Mouse (Mus musculus) forebrain, postnatal 0 days (tissue): ENCODE measurements around the gene Phlpp1. TPM values are rescaled to one million over a fixed set of nuclear protein-coding genes. Genes with fewer than 3 reads are reported as not detected.
"Not testable (repeated sequence)": the region's sequence is repeated elsewhere in the genome, so short reads cannot be mapped to it uniquely, and the experiment has no call there.

Source experiments
- ATAC-seq: fragments of 200-750 bp; cut with Nextera tagmentation; 2 replicates; pipeline ENCODE4 v1.8.0; 2017; ENCODE audit warnings: mild to moderate bottlenecking, moderate library complexity
- DNase-seq: peaks from one replicate; pipeline ENCODE4 v3.0.0-alpha.2; 2015
- H3K27ac ChIP-seq: fragments of 300-500 bp; sonication (generic); 2 replicates; pipeline ENCODE4 v1.5.1; 2014; ENCODE audit warnings: low read depth, mild to moderate bottlenecking, antibody characterized with exemption, low read length, moderate library complexity, mixed read lengths
- H3K27me3 ChIP-seq: fragments of 300-500 bp; sonication (generic); 2 replicates; pipeline ENCODE4 v1.6.1; 2014; ENCODE audit warnings: mild to moderate bottlenecking, low read length, mixed read lengths; ENCODE audit not compliant: insufficient read depth
- H3K36me3 ChIP-seq: fragments of 300-500 bp; sonication (generic); 2 replicates; pipeline ENCODE4 v1.6.1; 2014; ENCODE audit warnings: mild to moderate bottlenecking, moderate library complexity; ENCODE audit not compliant: insufficient read depth
- H3K4me1 ChIP-seq: fragments of 300-500 bp; sonication (generic); 2 replicates; pipeline ENCODE4 v1.6.1; 2014; ENCODE audit warnings: antibody characterized with exemption; ENCODE audit not compliant: insufficient read depth
- H3K4me2 ChIP-seq: fragments of 300-500 bp; sonication (generic); 2 replicates; pipeline ENCODE4 v1.6.1; 2014; ENCODE audit warnings: low read depth, mild to moderate bottlenecking, moderate library complexity
- H3K4me3 ChIP-seq: fragments of 300-500 bp; sonication (generic); 2 replicates; pipeline ENCODE4 v1.5.1; 2014; ENCODE audit warnings: low read depth, low read length, mixed read lengths
- H3K9ac ChIP-seq: fragments of 300-500 bp; sonication (generic); 2 replicates; pipeline ENCODE4 v1.6.1; 2014; ENCODE audit warnings: mild to moderate bottlenecking
- H3K9me3 ChIP-seq: fragments of 300-500 bp; sonication (generic); 2 replicates; pipeline ENCODE4 v1.6.1; 2016; ENCODE audit warnings: low read length
- CTCF ChIP-seq: sonication (generic); IDR thresholded peaks from 2 replicates; pipeline ENCODE4 v1.5.1; 2016; ENCODE audit warnings: antibody characterized with exemption, control low read depth, low read depth
- WGBS: fragments of 180-500 bp; shearing (Covaris S2); extraction: QIAGEN DNeasy Blood & Tissue Kit; methylation state at CpG from one replicate; pipeline ENCODE4 v1.1.7; 2014; 5-methylcytosine and 5-hydroxymethylcytosine counted together
- polyA plus RNA-seq: library from polyadenylated mRNA; unstranded; fragments of >200 nt; fragmentation: Nextera tagmentation; extraction: Ambion mirVana; gene quantifications from 2 replicates; pipeline ENCODE4 v1.2.1, GENCODE M21; 2015
- total RNA-seq: library from RNA; depleted of rRNA; stranded (reverse); fragments of >200 nt; gene quantifications from 2 replicates; pipeline ENCODE4 v1.2.3, GENCODE M21; 2014

The Phlpp1 gene
- total and polyA plus RNA-seq, 2 experiments from 2014 or later: 5.1 to 32.5 TPM

DNA sequence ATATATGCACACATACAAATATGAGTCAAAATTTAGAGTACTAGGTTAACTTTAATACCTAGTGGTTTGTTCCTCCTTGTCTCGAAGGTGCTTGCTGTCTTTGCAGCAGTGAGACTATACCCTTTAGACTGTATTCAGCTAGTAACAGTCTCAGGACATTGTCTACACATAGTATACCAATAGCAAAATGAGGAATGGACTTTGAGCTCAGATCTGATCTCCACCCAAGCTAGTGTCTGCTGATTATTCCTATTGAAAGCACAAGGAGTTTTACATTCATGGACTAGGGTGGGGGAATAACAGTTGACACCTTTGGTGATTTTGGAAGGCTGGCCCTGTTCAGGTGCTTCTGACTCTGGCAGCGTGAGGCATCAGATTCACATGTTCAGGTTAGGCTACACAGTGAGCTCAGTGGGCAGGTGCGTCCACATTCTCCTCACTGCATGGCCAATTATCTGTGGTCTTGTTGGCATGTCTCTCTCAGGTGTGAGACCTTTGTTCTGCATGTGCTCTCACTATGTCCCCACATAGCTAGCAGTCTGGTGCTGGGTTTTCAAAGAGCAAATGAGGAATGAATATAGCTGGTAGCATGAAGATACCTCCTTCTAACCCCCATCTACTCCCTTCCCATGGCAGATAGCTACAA is 138.0 kb downstream of the Phlpp1 start:
- H3K9ac ChIP-seq: no peak overlapping the region
- no peaks in the 10 kb centered on the region for H3K4me1 ChIP-seq
- no peaks in the 10 kb centered on the region for H3K36me3 ChIP-seq
- DNase-seq: no peak
- no peak overlapping the region for H3K27ac ChIP-seq
- no peak overlapping the region for H3K4me3 ChIP-seq
- no peaks in the 10 kb centered on the region for H3K27me3 ChIP-seq
- no peaks in the 10 kb centered on the region for H3K9me3 ChIP-seq
- H3K4me2 ChIP-seq: no peak overlapping the region
- no peak for ATAC-seq
- no peak for TF ChIP-seq CTCF
- WGBS: 94% methylated on average over 3 of the region's 3 CpGs

DNA sequence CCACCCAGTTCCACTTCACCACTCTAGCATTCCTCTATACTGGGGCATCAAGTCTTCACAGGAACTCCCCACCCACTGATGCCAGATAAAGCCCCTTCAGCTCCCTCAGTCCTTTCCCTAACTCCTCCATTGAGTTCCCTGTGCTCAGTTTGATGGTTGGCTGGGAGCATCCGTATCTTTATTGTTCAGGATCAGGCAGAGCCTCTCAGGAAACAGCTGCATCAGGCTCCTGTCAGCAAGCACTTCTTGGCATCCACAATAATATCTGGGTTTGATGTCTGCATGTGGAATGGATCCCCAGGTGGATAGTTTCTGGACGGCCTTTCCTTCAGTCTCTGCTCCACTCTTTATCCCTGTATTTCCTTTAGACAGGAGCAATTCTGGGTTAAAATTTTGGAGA is 138.7 kb downstream of the Phlpp1 start:
- H3K27ac ChIP-seq: no peak overlapping the region
- no peaks in the 10 kb centered on the region for H3K27me3 ChIP-seq
- ATAC-seq (no peak), DNase-seq (no peak)
- H3K4me2 ChIP-seq: no peak overlapping the region
- H3K36me3 ChIP-seq: no peaks in the 10 kb centered on the region
- 69% methylated on average over 2 of the region's 2 CpGs for WGBS
- no peak overlapping the region for H3K9ac ChIP-seq
- H3K4me1 ChIP-seq: no peaks in the 10 kb centered on the region
- no peaks in the 10 kb centered on the region for H3K9me3 ChIP-seq
- no peak overlapping the region for H3K4me3 ChIP-seq
- TF ChIP-seq CTCF: no peak

DNA sequence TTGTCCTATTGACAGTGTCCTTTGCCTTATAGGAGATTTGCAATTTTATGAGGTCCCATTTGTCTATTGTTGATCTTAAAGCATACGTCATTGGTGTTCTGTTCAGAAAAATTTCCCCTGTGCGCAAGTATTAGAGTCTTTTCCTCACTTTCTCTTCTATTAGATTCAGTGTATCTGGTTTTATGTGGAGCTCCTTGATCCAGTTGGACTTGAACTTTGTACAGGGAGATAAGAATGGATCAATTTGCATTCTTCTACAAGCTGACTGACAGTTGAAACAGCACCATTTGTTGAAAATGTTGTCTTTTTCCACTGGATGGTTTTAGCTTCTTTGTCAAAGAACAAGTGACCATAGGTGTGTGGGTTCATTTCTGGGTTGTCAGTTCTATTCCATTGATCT is 140.3 kb downstream of the Phlpp1 start:
- ATAC-seq, H3K27ac ChIP-seq, H3K9ac ChIP-seq, H3K4me3 ChIP-seq, H3K36me3 ChIP-seq, H3K9me3 ChIP-seq, H3K4me1 ChIP-seq, DNase-seq, H3K4me2 ChIP-seq, H3K27me3 ChIP-seq: not testable (repeated sequence)
- WGBS: 93% methylated on average over 2 of the region's 2 CpGs

DNA sequence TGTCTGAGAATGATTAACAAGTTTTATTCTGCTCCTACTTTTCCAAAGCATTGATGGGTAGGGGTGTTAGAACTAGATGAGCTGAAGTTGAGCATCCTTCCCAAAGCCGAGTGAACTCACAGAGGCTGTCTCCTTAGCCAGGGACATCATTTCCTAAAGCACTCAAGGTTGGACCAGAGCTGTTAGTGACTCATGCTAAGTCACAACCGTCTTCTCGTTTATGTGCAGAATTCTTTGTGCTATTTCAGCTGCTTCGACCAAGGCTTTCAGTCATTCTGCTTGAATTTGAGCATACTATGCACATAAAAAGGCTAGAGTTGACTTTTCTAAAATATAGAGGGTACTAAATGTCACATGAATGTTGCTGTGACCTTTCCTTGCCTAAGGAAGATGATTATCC is 142.9 kb downstream of the Phlpp1 start:
- H3K9ac ChIP-seq: no peak overlapping the region
- H3K9me3 ChIP-seq: no peaks in the 10 kb centered on the region
- ATAC-seq: no peak
- H3K4me1 ChIP-seq: 0 out of 2 replicates have a peak, but pooled peaks cover 6% of the 10 kb centered on the region
- H3K27ac ChIP-seq: no peak overlapping the region
- no peaks in the 10 kb centered on the region for H3K36me3 ChIP-seq
- no peak for TF ChIP-seq CTCF
- H3K4me2 ChIP-seq: no peak overlapping the region
- H3K27me3 ChIP-seq: no peaks in the 10 kb centered on the region
- no peak for DNase-seq
- 82% methylated on average over 4 of the region's 4 CpGs for WGBS
- H3K4me3 ChIP-seq: no peak overlapping the region

DNA sequence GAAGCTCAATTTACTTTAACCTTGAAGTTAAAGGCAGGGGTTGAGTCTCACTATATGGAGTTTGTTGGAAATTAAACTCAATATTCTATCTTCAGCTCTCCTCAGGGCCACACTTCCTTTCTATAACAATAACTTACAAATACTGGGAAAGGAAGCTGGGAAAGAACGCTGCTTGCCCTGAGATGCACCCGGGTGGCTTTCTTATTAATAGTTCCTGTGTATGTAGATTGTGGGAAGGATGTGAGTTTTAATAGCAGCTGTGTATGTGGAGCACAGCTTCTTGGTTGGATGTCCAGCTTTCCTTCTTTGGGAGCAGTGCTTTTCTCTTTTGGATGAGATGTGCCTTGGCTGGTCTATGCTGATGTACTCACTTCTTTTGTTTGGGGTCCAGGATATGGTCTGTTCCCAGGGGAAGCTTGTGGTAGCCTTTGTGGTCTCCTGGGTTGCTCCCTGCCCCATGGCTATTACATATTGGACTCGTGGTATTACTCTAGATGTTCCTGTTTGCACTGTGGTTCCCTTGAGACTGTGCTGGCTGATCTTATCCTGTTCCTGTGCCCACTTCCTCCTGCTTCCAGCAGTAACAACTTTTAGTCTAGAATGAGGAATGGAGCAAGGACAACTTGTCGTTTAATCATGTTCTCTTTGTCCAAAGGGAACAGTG is 145.2 kb downstream of the Phlpp1 start:
- no peak for DNase-seq
- no peak for TF ChIP-seq CTCF
- no peak overlapping the region for H3K27ac ChIP-seq
- 83% methylated on average over 4 of the region's 4 CpGs for WGBS
- H3K27me3 ChIP-seq: no peaks in the 10 kb centered on the region
- H3K9me3 ChIP-seq: no peaks in the 10 kb centered on the region
- no peak overlapping the region for H3K9ac ChIP-seq
- 0 out of 2 replicates have a peak, but pooled peaks cover 6% of the 10 kb centered on the region for H3K4me1 ChIP-seq
- no peak overlapping the region for H3K4me3 ChIP-seq
- ATAC-seq: no peak
- H3K36me3 ChIP-seq: no peaks in the 10 kb centered on the region
- no peak overlapping the region for H3K4me2 ChIP-seq

DNA sequence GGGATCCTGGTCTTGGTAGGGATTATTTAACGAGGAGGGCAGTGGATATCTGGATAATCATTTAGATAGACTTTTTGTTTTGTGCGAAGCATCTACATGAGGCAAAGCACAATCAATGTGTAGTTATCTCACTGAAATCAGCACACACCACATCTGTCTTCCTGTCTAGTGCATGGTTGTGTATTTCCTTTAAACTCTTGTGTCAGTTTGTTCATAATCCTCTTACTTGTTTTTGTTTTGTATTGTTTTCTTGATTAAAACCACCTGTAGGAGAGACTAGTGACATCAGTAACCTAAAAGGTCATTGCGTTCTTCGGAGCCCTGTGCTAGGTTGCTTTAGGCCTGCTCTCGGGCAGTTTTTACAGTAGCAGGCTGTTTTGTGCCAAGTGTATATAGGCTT is 146.8 kb downstream of the Phlpp1 start:
- no peak overlapping the region for H3K4me3 ChIP-seq
- WGBS: 77% methylated on average over 5 of the region's 5 CpGs
- no peak overlapping the region for H3K27ac ChIP-seq
- H3K9me3 ChIP-seq: no peaks in the 10 kb centered on the region
- no peak for DNase-seq
- H3K4me2 ChIP-seq: no peak overlapping the region
- H3K9ac ChIP-seq: no peak overlapping the region
- no peak for TF ChIP-seq CTCF
- no peaks in the 10 kb centered on the region for H3K36me3 ChIP-seq
- no peaks in the 10 kb centered on the region for H3K27me3 ChIP-seq
- H3K4me1 ChIP-seq: 0 out of 2 replicates have a peak, but pooled peaks cover 6% of the 10 kb centered on the region
- no peak for ATAC-seq

DNA sequence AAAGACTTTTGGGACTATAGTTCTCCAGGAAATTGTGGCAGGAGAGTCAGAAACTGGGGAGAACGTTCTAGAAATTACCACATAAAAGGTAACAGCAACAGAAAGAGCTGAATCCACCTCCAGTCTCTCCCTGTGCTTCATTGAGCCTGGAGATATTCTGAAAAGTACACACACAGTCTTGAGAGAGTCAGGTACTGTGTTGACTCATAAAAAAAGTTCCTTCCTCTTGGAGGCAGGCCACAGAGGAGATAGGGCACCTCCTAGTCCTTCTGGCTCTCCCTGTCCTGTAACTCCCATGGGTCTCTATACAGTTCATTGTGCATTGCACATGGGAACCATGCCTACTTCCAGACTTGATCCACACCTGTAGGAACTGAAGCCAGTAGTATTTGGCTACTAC is 149.0 kb downstream of the Phlpp1 start:
- ATAC-seq (no peak), DNase-seq (no peak)
- H3K4me3 ChIP-seq: no peak overlapping the region
- no peak overlapping the region for H3K4me2 ChIP-seq
- H3K4me1 ChIP-seq: 0 out of 2 replicates have a peak, but pooled peaks cover 6% of the 10 kb centered on the region
- no peak overlapping the region for H3K27ac ChIP-seq
- H3K9me3 ChIP-seq: no peaks in the 10 kb centered on the region
- H3K36me3 ChIP-seq: no peaks in the 10 kb centered on the region
- no peak for TF ChIP-seq CTCF
- no peaks in the 10 kb centered on the region for H3K27me3 ChIP-seq
- H3K9ac ChIP-seq: no peak overlapping the region
- WGBS: 93% methylated on average over 1 of the region's 1 CpGs
